Mouse (Mus musculus): ENCODE data around the gene Mmgt2.

Mmgt2 gene

DNA sequence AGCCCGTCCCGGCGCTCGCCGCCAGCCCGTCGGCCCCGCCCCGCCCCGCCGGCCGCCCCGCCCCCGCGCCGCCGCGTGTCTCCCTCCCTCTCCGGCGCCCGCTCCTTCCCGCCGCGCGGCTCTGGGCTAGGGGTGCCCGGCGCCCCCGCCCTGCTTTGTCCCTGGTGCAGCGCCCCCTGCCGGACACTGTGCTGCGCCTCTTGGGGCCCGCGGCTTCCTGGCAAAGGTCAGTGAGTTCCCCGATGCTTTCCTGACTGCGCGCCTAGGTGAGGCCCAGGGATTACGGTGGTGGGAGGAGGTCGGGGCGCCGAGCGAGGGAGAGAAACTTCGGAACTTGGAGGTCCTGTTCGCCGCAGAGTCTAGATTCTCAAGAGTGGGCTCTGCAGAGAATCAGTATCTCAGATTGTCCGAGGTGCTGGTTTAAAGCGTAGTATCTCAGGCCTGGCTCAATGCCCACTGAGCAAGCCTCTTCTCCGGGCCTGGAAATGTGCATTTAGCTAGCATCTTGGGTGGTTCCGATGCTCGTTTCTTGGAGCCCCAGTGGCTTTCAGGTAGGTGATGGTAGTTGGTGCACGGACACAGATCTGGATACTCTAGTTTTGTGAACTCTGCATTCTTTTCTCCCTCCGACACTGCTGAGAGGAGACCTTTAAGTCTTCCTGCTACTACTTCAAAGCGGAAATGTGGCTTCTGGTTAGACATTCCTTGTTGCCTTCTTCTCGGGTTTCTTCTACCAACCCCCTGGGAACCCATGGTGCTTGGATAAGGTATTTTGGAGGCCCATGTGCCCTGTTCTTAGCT lies at the start of gene Mmgt2:
TSS of gene Mmgt2 (plus strand) at position 74 of the 801 bp plus-strand sequence.
- peak; percentile 85 for DNase-seq

DNA sequence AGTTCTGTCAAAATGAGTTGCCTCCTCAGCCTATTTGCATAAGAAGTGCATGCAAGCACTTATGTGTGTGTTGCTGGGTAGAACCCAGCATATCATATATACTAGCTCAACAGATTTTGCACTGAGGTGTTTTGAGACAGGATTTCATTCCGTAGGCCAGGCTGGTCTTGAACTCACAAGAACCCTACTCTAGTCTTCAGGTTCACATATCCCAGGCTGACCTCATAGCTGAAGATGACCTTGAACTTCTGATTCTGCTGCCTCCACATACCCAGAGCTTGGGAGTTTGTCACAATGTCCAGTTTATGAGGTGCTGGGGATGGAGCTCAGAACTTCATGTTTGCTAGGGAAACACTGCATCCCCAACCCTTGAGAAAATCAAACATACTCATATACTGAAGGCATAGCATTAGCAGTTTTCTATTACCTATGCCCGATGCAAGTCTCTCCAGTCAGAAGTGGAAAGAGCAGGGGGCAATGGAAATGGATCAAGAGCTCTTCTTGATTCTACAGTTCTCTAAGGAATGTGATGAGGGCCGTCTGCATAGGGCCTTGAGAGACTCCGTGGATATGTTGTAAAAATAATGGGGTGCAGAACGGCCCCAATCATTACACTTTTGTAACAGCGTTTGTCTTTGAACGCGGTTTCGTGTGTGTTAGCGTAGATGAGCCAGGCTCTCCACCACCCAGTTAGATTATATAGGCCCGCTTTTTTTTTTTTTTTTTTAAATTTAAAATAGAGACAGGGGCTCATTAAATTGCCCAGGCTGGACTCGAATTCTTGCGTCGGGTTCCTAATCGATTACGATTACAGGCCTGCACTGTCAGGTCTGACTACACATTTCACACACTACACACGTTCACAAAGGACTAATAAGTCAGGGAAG lies 46.5 kb upstream of the Mmgt2 start:
- DNase-seq, result peak; percentile 36

DNA sequence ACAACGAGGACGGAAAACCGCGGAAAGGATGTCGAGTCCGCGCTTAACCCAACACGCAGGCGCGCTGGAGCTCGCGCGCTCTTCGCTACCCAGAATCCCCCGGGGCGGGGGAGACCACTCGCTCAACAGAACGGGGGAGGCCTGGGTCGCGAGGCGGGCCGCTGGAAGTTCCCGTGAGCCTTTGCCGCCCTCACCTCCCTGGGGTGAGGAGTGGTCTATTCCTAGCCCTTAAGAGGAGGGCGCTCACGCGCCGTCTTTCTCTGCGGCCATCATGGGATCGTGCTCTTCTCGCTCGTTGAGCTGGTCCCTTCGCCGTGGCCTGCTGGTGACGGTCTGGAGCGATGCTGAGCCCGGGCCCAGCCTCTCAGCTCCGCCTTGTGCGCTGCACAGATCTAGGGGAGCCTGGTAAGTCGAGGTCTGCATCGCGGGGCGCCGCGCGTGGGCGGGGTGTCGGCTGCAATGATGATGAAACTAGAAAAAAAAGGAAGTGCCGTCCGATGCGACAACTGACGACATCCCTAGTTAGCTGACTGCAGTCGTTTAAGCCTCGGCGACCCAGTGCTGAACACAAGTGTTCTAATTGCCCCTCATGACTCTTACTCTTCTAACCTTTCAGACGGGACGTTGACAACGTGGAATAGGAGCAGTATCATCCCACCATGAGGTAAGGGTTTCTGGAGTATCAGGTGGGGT lies 45.7 kb upstream of the Mmgt2 start:
- peak; percentile 98 for DNase-seq

DNA sequence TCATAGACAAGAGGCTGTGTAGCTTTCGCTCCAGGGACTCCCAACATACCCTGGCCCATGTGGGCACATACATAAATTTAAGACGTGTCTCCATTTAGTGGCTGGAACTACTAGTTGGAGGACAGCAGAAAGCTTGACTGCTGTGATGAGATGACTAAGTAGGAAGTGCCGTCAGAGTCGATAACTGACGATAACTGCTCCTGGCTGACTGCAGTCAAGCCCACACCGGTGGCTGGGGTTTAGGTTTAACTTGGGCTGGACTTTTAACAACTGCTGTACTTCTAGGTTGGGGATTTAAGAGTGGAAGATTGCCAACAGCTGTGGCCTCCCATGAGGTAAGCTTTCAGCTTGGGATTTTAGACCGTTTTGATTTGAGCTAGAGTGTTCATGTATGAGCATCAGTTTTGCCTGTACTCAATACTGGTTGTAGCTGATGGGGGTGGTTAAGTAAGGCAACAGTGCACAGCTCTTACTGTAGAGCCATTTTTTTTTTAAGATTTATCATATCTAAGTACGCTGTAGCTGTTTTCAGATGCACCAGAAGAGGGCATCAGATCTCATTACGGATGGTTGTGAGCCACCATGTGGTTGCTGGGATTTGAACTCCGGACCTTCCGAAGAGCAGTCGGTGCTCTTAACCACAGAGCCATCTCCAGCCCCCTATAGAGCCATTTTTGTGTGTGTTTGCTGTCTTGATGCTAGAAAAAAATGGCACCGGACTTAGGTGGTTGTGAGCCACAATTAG lies 45.0 kb upstream of the Mmgt2 start:
- peak; percentile 52 for DNase-seq

DNA sequence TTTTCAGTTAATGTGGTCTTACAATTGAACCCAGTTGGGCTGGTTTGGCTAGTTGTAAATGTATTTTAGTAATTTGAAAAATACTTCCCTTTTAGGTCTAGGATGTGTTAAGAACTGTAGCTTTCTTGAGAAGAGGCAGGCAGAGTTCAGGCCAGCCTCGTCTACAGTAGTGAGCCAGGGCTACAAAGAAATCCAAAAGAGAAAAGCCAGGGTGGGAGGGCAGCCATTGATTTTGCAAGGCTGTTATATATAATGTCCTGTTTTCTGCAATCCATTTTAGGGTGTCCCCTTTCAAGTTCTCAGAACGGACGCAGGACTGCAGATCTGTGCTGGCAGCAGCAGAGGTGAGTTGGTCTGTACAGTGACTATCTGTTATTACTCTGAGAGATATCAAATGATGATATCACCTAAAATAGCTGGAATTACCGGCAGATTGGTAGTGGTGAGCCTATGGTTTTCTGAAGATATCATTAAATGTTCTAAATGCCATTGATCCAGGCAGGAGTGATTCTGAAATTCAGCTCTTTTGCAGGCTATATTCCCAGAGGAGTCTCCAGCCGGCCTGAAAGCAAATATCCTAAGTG lies 44.2 kb upstream of the Mmgt2 start:
- DNase-seq, result no peak

DNA sequence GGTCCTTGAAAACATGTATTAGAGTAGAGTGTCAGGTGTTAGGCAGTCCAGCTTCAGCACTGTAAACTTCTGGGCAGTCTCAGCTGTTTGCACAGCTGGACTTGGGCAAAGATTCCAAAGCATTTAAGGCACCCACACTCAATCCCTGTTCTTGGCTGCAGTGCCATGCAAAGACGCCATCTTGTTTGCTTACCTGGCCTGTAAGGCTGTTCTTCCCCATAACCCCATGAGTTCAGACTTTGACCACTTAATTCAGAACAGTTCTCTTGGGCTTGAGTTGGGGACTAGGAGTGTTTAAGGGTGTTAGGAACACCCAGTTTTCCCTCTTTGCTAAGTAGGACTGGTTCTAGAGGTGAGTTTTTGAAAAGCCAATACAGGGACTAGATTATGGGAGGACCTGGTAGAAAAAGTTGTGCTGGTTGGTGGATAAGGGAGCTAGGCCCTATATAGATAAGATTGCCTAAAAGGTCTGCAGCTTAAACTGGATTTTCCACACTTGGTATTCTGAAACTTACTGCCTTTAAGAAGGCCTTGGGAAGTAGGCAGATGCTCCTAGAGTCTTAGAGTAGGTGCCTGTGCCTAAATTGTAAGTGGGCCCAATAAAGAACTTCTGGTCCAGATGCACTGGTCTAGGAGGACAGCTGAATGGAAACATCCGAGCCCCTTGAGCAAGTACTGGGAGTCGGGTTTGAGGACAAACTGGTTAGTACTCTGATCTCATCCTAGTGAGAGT lies 43.4 kb upstream of the Mmgt2 start:
- no peak for DNase-seq

DNA sequence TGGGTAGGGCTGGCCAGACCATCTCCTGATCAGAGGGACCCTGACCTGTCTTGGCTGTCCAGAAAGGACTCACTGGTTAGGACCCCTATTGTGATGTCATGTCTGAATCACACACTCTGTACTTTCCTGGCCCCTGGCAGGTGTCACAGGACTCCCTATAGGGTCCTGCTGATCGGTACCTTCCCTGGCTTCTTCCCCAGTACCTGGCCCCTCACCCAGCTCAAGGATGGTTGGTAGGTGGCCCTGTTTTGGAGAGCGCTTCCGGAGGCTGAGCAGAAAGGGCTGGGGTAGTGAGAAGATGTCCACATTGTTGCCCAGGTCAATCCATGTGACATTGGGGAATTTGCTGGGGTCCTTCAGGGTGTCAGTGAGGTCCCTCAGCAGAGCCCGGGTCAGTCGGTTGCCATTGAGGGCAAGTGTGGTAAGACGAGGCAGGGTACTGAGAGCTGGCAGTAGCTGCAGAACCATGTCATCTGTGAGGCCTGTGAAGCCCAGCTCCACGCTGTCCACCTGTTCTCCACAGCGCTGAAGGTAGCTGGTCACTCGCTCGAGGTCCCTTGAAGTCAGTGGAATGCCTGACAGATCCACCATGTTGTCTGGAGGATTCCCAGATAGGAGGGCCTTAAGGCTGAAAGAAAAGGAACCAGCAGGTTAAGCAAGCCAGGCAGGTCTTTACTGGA lies 42.7 kb upstream of the Mmgt2 start:
- DNase-seq, result peak; percentile 46

DNA sequence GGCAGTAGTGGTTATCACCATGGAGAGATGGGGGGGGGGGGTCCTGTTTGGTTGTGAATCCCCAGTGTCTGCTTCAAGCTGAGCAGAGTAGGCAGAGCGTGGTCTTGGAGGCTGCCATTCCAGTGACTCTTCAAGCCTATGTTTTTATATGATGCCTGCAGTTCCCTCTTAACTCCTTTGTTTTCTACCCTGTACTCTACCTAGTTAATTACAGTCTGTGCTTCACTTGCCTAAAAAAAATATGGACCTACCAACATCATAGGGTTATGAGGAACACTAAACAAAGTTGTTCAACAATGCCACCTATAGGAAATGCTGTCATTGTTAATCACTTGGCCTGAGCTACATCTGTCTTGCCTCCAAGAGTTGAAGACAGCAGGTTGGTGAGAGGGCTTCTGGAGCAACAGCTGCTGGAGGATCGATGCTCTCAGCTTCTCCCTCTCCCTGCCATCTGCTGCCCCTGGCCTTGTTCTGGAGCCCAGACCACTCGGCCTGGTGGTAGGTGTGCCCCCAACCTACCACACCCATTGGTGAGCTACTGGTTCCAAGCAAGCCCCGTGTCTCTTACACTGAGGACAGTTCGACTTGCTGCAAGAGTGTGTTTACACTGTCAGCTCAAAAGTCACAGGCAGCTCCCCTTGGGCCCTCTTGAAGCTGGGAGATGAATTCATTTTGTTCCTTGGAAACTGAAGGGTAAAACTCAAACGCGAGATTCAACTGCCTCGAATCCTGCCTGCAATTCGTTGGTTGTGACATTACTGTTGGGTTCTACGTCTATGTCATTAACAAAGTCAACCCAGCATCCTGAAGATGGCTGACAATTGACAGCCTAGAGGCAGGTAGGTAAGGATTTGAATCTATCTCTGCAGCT lies 41.9 kb upstream of the Mmgt2 start:
- DNase-seq, result peak; percentile 27

DNA sequence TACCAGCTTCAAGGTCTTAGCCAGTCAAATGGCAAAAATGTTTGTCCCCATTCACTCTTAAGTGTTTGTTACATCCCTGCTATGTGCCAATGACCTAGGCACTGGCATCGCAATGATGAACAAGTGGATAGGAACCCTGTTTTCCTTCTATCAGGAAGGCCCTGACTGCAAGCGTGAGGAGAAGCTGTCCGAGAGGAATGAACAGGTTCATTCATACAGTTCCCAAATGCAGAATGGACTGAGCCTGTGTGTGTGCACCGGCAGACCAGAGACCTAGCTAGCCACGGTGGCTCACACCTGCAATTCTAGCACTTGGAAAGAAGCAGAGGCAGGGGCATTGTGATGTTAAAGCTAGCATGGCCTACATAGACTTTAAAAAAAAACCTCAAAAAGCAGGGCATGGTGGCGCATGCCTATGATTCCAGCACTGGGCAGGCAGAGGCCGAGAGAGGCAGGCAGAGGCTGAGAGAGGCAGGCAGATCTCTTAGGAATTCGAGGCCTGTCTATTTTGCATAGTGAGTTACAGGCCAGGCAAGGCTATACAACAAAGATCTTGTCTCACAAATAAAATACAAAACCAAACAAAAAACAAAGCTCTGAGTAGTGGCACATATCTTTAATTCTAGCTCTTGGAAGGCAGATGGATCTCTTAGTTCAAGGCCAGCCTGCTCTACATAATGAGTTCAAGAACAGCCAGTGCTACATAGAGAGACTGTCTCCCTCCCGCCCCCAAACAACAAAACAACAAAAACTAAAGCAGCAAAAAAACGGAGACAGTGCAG lies 41.1 kb upstream of the Mmgt2 start:
- DNase-seq, result no peak

DNA sequence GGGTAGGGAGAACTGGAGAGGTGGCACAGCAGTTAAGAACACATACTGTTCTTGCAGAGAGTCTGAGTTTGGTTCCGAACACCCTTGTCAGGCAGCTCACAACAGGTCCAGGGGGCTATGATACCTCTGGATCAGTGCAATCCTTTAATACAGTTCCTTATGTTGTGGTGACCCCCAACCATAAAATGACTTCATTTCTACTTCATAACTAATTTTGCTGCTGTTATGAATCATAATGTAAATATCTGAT lies 40.6 kb upstream of the Mmgt2 start:
- DNase-seq, result no peak

DNA sequence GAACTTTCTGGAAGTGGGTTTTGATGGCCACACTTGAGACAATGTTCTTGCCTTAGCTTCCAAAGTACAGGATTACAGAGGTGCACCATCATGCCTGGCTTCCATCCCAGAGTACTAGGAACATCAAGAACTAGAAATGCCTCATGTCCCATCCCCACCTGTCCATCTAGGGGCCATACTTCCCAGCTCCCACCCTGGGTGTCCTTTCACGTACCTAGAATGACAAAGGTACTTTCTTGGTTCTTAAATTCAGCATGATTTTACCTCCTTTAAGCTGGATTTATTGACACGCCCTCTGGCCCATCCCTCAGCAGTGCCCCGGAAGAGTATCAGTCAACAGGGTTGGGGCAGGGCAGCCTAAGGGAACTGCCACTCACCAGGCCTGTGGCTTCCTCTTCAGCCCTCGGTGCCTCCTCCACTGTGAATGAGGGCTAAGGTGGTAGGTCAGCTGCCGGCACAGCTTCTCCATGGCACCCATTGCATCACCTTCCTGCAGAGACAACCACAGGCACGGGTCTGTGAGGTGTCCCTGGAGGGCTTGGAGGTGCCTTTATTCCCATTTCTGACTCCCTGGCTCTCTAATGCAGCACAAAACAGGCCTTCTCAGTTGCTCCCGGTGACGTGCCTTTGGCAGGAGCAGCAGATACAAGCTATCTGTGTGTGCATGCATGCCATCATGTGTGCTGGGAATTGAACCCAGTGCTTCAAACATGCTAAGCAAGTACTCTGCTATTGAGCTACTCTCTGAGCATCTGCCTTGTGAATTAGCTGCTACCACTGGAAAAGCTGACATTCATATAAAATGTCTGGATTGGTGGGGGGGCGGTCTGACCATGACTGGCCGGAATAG lies 39.4 kb upstream of the Mmgt2 start:
- DNase-seq, result no peak

DNA sequence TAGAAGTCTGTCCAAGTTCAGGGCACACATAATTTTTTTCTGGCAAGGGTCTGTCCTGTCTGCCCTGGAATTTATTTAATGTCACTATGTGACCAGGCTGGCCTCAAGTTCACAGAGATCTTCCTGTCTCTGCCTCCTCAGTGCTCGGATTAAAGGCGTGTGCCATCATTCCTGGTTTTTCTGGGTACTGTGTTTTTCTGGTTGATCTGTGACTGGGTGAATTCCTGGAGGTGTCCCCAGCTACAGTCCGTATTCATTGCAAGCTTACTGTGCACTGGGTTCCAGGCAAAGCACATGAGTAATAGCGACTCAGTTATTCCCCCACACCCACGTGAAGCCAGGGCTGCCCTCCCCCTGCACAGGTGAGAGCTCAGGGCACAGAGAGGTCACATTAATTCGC lies 38.2 kb upstream of the Mmgt2 start:
- no peak for DNase-seq

DNA sequence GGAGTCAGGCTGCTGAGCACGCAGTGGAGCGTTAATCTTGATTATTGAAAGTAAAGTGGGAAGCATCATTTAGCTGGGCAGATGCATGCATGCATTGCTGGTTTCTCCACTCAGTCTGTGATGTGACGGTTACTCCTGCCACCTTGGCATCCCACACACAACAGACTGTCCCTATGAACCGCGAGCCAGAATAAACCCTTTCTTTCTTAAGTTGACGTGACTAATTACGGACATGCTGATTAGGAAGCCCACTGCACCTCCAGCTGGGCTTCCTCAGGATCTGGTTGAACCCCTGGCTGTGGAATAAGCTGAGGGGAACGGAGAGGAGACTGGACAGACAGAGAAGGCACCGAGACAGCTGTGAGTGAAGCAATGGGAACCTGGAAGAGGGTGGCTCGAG lies 35.9 kb upstream of the Mmgt2 start:
- no peak for DNase-seq

DNA sequence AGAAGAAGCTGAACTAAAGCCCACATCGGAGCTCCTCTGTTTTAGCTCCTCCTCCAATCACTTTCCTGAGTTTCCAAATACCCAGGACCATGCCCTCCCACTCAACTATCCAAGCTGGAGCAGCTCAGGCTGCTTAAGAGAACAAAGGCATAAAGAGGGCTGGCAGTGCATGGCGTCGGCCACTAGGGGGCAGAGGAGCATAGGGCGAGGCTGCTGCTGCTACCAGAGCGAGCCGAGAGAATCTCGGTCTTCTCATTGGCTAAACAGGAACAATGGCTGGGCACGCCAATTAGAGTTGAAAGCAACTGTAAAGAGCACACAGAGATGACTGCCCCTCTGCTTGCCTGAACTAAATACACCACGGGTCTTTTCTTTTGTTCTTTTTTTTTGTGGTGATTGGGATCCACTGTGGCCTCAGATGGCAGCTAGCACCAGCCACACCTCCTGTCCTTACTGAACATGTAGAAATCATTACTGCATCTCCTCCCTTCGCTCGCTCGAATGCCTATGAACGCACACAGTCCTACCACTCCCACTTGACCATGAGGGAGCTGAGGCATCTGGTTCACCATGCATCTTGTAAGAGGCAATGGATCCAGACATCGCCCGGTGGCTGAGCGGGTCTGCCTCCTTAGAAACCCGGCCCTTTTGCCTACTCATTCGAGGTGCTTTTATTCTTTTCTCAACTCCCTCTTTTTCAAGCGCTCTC lies 34.7 kb upstream of the Mmgt2 start:
- peak; percentile 88 for DNase-seq

DNA sequence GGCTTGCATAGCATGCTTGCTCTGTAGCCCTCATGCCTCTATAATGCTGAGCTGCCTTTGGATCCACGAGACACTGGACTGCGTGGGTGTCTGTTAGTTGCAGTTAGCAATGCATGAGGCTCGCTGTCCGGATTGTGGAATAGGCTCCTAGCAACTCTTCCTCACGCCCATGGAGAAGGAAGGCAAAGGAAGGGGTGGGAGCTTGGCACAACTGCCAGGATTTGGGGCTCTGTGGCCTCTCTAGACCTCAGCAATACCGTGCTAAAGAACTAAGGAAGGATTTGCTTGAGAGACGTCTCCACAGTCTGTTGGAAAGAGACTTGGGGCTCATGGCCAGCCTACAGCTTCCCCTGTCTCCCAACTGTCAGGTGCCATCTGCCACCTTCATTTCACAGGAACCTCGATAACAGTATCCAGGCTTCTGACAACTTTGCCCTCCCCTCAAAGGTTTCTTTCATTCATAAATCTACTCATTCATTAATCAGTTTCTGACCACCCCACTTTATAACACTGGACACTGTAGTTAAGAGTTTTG lies 33.5 kb upstream of the Mmgt2 start:
- DNase-seq, result peak; percentile 33

DNA sequence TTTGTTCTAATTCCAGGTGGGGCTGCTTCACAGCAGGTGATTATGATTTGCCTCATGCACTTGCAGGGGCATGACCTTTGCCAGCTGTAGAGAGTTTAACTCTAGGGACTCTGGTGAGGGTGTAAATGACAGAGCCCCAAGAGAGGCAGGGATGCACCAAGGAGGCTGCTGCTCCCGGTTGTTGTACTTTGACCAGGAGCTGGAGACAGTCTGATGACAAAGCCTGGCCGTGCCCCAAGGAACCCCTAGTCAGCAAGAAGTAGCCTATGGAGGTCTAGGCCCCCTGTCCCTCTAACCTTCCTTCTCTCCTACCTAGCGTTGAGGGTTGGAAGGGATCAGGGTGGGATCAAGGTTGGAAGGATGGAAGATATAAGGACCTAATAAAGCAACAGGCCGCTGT lies 33.0 kb upstream of the Mmgt2 start:
- DNase-seq, result no peak

DNA sequence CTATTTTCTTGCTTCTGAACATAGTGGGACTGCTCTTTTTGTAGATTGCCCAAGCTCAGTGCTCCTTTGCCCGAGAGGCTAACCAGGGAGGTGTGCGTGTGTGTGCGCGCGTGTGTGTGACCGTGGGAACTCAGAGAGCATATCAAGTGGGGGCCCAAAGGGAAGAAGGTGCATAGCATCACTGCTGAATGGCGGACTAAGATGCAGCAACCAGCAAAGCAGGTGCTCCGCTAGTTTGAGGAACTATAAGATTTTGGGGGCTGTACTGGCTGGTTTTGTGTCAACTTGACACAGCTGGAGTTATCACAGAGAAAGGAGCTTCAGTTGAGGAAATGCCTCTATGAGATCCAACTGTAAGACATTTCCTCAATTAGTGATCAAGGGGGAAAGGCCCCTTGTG lies 27.4 kb upstream of the Mmgt2 start:
- DNase-seq, result no peak

All from cerebellum, adult 9-11 months (tissue).